Mouse (Mus musculus) spleen, adult 2 months (tissue): ENCODE measurements around the gene Klf8. TPM values are rescaled to one million over a fixed set of nuclear protein-coding genes. Genes with fewer than 3 reads are reported as not detected.
A peak's percentile ranks its signal among the peaks of the same experiment; 100 is the strongest.
"Not testable (repeated sequence)": the region's sequence is repeated elsewhere in the genome, so short reads cannot be mapped to it uniquely, and the experiment has no call there.

Source experiments
- DNase-seq, 2 experiments: peaks; one replicate each; pipeline versions ENCODE4 v3.0.0 to v3.0.0-alpha.2; 2012 to 2021; ENCODE audit warnings: low spot score in 2 of 2, low read depth in 1 of 2
- H3K27ac ChIP-seq: fragments of 200-500 bp; 2 replicates; pipeline ENCODE4 v1.5.1; 2012; ENCODE audit warnings: low read length, inconsistent platforms; ENCODE audit not compliant: insufficient read depth
- H3K27me3 ChIP-seq: fragments of 200-500 bp; 2 replicates; pipeline ENCODE4 v1.6.1; 2012; ENCODE audit warnings: mild to moderate bottlenecking, moderate library complexity, low read length, inconsistent platforms; ENCODE audit not compliant: control insufficient read depth, insufficient read depth
- H3K36me3 ChIP-seq: fragments of 200-500 bp; 2 replicates; pipeline ENCODE4 v1.6.1; 2012; ENCODE audit warnings: mild to moderate bottlenecking, low read length, inconsistent platforms; ENCODE audit not compliant: control insufficient read depth, insufficient read depth
- H3K4me1 ChIP-seq: fragments of 200-500 bp; 2 replicates; pipeline ENCODE4 v1.6.1; 2011; ENCODE audit warnings: inconsistent platforms; ENCODE audit not compliant: control insufficient read depth, insufficient read depth, insufficient read length
- H3K4me3 ChIP-seq: fragments of 200-500 bp; 2 replicates; pipeline ENCODE4 v1.5.1; 2011; ENCODE audit warnings: mild to moderate bottlenecking, inconsistent platforms; ENCODE audit not compliant: insufficient read depth, insufficient read length; ENCODE audit errors: extremely low read depth
- CTCF ChIP-seq: fragments of 200-500 bp; IDR thresholded peaks from 2 replicates; pipeline ENCODE4 v1.5.1; 2011; ENCODE audit warnings: mild to moderate bottlenecking, inconsistent platforms; ENCODE audit not compliant: insufficient read depth, insufficient read length, insufficient replicate concordance; ENCODE audit errors: extremely low read depth
- POLR2A ChIP-seq: fragments of 200-500 bp; IDR thresholded peaks from 2 replicates; pipeline ENCODE4 v1.6.1; 2011; ENCODE audit warnings: low read depth, low read length, inconsistent platforms
- WGBS: fragments of 180-500 bp; shearing (Covaris S2); methylation state at CpG from one replicate; pipeline ENCODE4 v1.1.7; 2018; 5-methylcytosine and 5-hydroxymethylcytosine counted together
- polyA plus RNA-seq: library from polyadenylated mRNA; depleted of rRNA; stranded (reverse); fragments of >200 nt; gene quantifications from 2 replicates; pipeline ENCODE4 v1.2.3, GENCODE M21; 2012

Klf8 gene
- polyA plus RNA-seq, 1 experiment: 0.58 TPM

DNA sequence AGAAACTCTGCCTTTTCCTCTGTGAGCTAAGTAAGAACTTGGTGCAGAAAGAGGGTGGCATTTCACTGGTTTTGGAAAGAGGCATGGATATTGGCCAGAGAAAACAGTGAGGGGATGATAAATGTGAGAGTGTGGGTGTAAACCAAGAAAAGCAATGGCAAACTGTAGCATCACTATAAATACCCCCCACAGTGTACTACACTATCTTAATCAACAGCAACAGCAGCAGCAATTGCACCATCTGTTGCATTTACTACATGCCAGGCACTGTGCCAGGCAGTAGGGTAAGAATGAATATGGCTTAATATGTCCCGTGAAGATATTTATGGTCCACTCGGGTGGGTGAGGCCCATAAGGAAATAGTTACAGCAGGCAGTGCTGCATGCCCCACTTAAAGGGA lies 18.2 kb downstream of the Klf8 start:
- Histone ChIP-seq H3K4me1 (no peaks in the 10 kb centered on the region), H3K4me3 (no peak overlapping the region), H3K27me3 (no peaks in the 10 kb centered on the region), H3K36me3 (no peaks in the 10 kb centered on the region), H3K27ac (no peak overlapping the region)
- no peak for DNase-seq
- TF ChIP-seq CTCF (no peak), POLR2A (no peak)
- 71% methylated on average over 2 of the region's 2 CpGs for WGBS

DNA sequence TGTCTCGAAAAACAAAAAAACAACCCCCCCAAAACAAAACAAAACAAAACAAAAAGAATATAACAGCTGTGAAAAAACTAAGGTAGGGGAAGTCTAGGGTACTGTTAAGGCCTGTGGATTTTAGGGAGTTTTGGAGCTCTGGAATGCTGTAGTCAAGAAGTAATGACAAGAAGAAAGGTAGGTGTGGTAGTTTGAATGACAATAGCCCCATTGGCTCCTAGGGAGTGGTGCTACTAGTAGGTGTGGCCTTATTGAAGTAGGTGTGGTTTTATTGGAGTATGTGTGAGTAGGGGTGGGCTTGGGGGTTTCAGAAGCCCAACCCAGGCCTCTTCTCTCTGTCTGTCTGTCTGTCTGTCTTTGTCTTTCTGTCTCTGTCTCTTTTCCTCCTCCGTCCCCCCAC lies 44.9 kb downstream of the Klf8 start:
- no peaks in the 10 kb centered on the region for H3K4me1 ChIP-seq
- H3K27me3 ChIP-seq: no peaks in the 10 kb centered on the region
- H3K27ac ChIP-seq: no peak overlapping the region
- WGBS: 77% methylated on average over 2 of the region's 2 CpGs
- TF ChIP-seq CTCF (no peak), POLR2A (no peak)
- no peaks in the 10 kb centered on the region for H3K36me3 ChIP-seq
- H3K4me3 ChIP-seq: no peak overlapping the region
- DNase-seq: no peak

- TF ChIP-seq CTCF (no peak), POLR2A (no peak)
- no peak for DNase-seq
- H3K4me3 ChIP-seq: no peak overlapping the region
- H3K27ac ChIP-seq: no peak overlapping the region
- H3K36me3 ChIP-seq: no peaks in the 10 kb centered on the region
- WGBS: 90% methylated on average over 4 of the region's 4 CpGs
- H3K27me3 ChIP-seq: no peaks in the 10 kb centered on the region
- H3K4me1 ChIP-seq: no peaks in the 10 kb centered on the region
Observed at GRCm38 (mm10) chrX:153311356-153311755, 74.1 kb downstream of the Klf8 start.

DNA sequence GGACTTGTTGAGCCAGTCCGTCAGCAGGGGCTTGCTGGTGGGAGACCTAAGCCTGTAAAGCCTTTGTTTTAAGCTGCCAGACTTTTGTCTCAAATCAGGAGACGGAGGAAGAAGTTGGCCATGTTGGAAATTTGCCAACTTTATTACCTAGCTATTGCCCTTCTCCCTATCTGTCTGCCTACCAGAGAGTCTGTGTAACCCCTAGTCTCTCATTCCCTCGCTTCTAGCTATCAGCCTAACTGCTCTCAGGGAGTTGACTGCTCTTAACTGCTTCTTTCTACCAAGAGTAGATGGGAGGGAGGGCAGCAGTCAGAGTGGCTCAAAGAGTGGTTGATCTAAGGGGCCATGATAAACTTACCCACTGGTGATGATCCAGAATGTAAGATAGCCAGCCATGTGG lies 85.8 kb downstream of the Klf8 start:
- TF ChIP-seq POLR2A (no peak), CTCF (no peak)
- no peak for DNase-seq
- H3K4me1 ChIP-seq: no peaks in the 10 kb centered on the region
- no peaks in the 10 kb centered on the region for H3K27me3 ChIP-seq
- 80% methylated on average over 3 of the region's 3 CpGs for WGBS
- no peak overlapping the region for H3K4me3 ChIP-seq
- no peaks in the 10 kb centered on the region for H3K36me3 ChIP-seq
- H3K27ac ChIP-seq: no peak overlapping the region

- DNase-seq, H3K27me3 ChIP-seq, H3K4me1 ChIP-seq, H3K4me3 ChIP-seq, H3K27ac ChIP-seq, H3K36me3 ChIP-seq: not testable (repeated sequence)
- WGBS: 73% methylated on average over 3 of the region's 3 CpGs
Observed at GRCm38 (mm10) chrX:153334140-153334539, 96.9 kb downstream of the Klf8 start.

GRCm38 (mm10) chrX:153359331-153360215 lies 122.3 kb downstream of the Klf8 start:
- H3K27ac ChIP-seq: 0 out of 2 replicates have a peak overlapping the region, but pooled peaks have one; percentile 41
- H3K4me1 ChIP-seq: no peaks in the 10 kb centered on the region; the same call in 1 of the 2 replicates
- H3K36me3 ChIP-seq: no peaks in the 10 kb centered on the region
- H3K4me3 ChIP-seq: peak overlapping the region; percentile 59
- WGBS: 26% methylated on average over 42 of the region's 43 CpGs
- TF ChIP-seq CTCF: no peak
- TF ChIP-seq POLR2A: no peak
- peak; percentile 47 to 48 for DNase-seq
- no peaks in the 10 kb centered on the region for H3K27me3 ChIP-seq

GRCm38 (mm10) chrX:153360216-153360590 lies 122.9 kb downstream of the Klf8 start:
- no peak for TF ChIP-seq POLR2A
- no peaks in the 10 kb centered on the region; the same call in 1 of the 2 replicates for H3K4me1 ChIP-seq
- no peak overlapping the region for H3K27ac ChIP-seq
- H3K27me3 ChIP-seq: no peaks in the 10 kb centered on the region
- no peaks in the 10 kb centered on the region for H3K36me3 ChIP-seq
- H3K4me3 ChIP-seq: peak overlapping the region; percentile 59
- DNase-seq: no peak
- WGBS: 27% methylated on average over 15 of the region's 15 CpGs
